Mouse (Mus musculus) liver, embryonic 14.5 days (tissue): ENCODE measurements around the gene Pcsk4.

Experiments used
- CTCF ChIP-seq: IDR thresholded peaks from 2 replicates; pipeline ENCODE4 v1.5.1; 2016; ENCODE audit warnings: antibody characterized with exemption, low read depth, control low read depth
- EP300 ChIP-seq: IDR thresholded peaks from 2 replicates; pipeline ENCODE4 v1.6.1; 2016; ENCODE audit warnings: antibody characterized with exemption, low read depth

DNA sequence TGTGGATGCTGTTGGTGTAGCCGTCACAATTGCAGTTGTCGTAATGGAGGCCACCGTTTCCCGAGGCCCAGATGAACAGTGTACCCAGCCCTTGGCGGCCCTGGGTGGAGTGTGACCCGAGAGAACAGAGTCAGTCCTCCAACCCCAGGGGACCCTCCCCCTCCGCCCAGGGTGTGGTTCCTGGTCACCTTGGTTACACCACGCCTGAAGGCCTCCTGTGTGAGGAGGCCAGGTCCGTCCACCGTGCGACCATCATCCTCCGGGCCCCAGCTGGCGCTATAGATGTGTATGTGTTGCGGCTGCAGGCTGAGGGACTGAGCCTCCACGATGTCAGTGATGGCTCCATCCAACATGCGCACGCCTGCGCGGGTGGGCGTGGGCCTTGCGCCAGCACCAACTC, 4.3 kb downstream of the Pcsk4 start:
- TF ChIP-seq EP300 (no peak), CTCF (no peak)
